Mouse (Mus musculus): ENCODE measurements around the gene Rasa2. TPM values are rescaled to one million over a fixed set of nuclear protein-coding genes. Genes with fewer than 3 reads are reported as not detected.

Gene Rasa2
- polyA plus RNA-seq, 1 experiment, result 2.6 TPM

GRCm38 (mm10) chr9:96534256-96534655, 97.2 kb downstream of the Rasa2 start:
- no peak for TF ChIP-seq POLR2A (IDR thresholded peaks at IDR 0.05; ENCODE audit: low read depth, low read length)
- TF ChIP-seq CTCF (IDR thresholded peaks at IDR 0.05; ENCODE audit: extremely low read depth, insufficient read depth, insufficient read length, insufficient replicate concordance), result no peak
- Histone ChIP-seq H3K27me3 (ENCODE audit: control insufficient read depth, insufficient read depth, low read length) (no peaks in the 10 kb centered on the region; the same call in 1 of the 2 replicates), H3K27ac (ENCODE audit: insufficient read depth, low read length) (no peak overlapping the region), H3K4me3 (ENCODE audit: extremely low read depth, insufficient read depth, insufficient read length) (no peak overlapping the region), H3K36me3 (ENCODE audit: control insufficient read depth, insufficient read depth, low read length) (no peaks in the 10 kb centered on the region), H3K4me1 (ENCODE audit: control insufficient read depth, insufficient read depth, insufficient read length) (0 out of 2 replicates have a peak, but pooled peaks cover 3% of the 10 kb centered on the region)
- WGBS, result 92% methylated on average over 4 of the region's 4 CpGs
- no peak for DNase-seq (ENCODE audit: low read depth in 1 of 2, low spot score in 2 of 2)

- 0 out of 2 replicates have a peak, but pooled peaks cover 3% of the 10 kb centered on the region for H3K4me1 ChIP-seq (ENCODE audit: control insufficient read depth, insufficient read depth, insufficient read length)
- no peaks in the 10 kb centered on the region for H3K36me3 ChIP-seq (ENCODE audit: control insufficient read depth, insufficient read depth, low read length)
- H3K27ac ChIP-seq (ENCODE audit: insufficient read depth, low read length), result no peak overlapping the region
- no peak overlapping the region for H3K4me3 ChIP-seq (ENCODE audit: extremely low read depth, insufficient read depth, insufficient read length)
- TF ChIP-seq POLR2A (IDR thresholded peaks at IDR 0.05; ENCODE audit: low read depth, low read length) (no peak), CTCF (IDR thresholded peaks at IDR 0.05; ENCODE audit: extremely low read depth, insufficient read depth, insufficient read length, insufficient replicate concordance) (no peak)
- no peaks in the 10 kb centered on the region; the same call in 1 of the 2 replicates for H3K27me3 ChIP-seq (ENCODE audit: control insufficient read depth, insufficient read depth, low read length)
- DNase-seq (ENCODE audit: low read depth in 1 of 2, low spot score in 2 of 2), result no peak
- 92% methylated on average over 6 of the region's 6 CpGs for WGBS
Observed at GRCm38 (mm10) chr9:96533476-96533875, 97.9 kb downstream of the Rasa2 start.

GRCm38 (mm10) chr9:96532531-96532930, 98.9 kb downstream of the Rasa2 start:
- no peak overlapping the region for H3K27ac ChIP-seq (ENCODE audit: insufficient read depth, low read length)
- no peaks in the 10 kb centered on the region; the same call in 1 of the 2 replicates for H3K27me3 ChIP-seq (ENCODE audit: control insufficient read depth, insufficient read depth, low read length)
- 0 out of 2 replicates have a peak, but pooled peaks cover 3% of the 10 kb centered on the region for H3K4me1 ChIP-seq (ENCODE audit: control insufficient read depth, insufficient read depth, insufficient read length)
- DNase-seq (ENCODE audit: low read depth in 1 of 2, low spot score in 2 of 2), result no peak
- WGBS, result 79% methylated on average over 4 of the region's 4 CpGs
- no peak for TF ChIP-seq CTCF (IDR thresholded peaks at IDR 0.05; ENCODE audit: extremely low read depth, insufficient read depth, insufficient read length, insufficient replicate concordance)
- no peak for TF ChIP-seq POLR2A (IDR thresholded peaks at IDR 0.05; ENCODE audit: low read depth, low read length)
- no peak overlapping the region for H3K4me3 ChIP-seq (ENCODE audit: extremely low read depth, insufficient read depth, insufficient read length)
- H3K36me3 ChIP-seq (ENCODE audit: control insufficient read depth, insufficient read depth, low read length), result no peaks in the 10 kb centered on the region

GRCm38 (mm10) chr9:96530674-96531081, 100.7 kb downstream of the Rasa2 start:
- Histone ChIP-seq H3K4me3 (ENCODE audit: extremely low read depth, insufficient read depth, insufficient read length) (no peak overlapping the region), H3K27ac (ENCODE audit: insufficient read depth, low read length) (no peak overlapping the region), H3K4me1 (ENCODE audit: control insufficient read depth, insufficient read depth, insufficient read length) (no peaks in the 10 kb centered on the region), H3K36me3 (ENCODE audit: control insufficient read depth, insufficient read depth, low read length) (no peaks in the 10 kb centered on the region), H3K27me3 (ENCODE audit: control insufficient read depth, insufficient read depth, low read length) (no peaks in the 10 kb centered on the region)
- DNase-seq (ENCODE audit: low read depth in 1 of 2, low spot score in 2 of 2), result no peak
- TF ChIP-seq CTCF (IDR thresholded peaks at IDR 0.05; ENCODE audit: extremely low read depth, insufficient read depth, insufficient read length, insufficient replicate concordance) (no peak), POLR2A (IDR thresholded peaks at IDR 0.05; ENCODE audit: low read depth, low read length) (no peak)
- WGBS, result 30% methylated on average over 11 of the region's 11 CpGs

GRCm38 (mm10) chr9:96529961-96530673, 101.3 kb downstream of the Rasa2 start:
- Histone ChIP-seq H3K4me3 (ENCODE audit: extremely low read depth, insufficient read depth, insufficient read length) (no peak overlapping the region), H3K36me3 (ENCODE audit: control insufficient read depth, insufficient read depth, low read length) (no peaks in the 10 kb centered on the region), H3K4me1 (ENCODE audit: control insufficient read depth, insufficient read depth, insufficient read length) (no peaks in the 10 kb centered on the region), H3K27ac (ENCODE audit: insufficient read depth, low read length) (no peak overlapping the region), H3K27me3 (ENCODE audit: control insufficient read depth, insufficient read depth, low read length) (no peaks in the 10 kb centered on the region)
- DNase-seq (ENCODE audit: low read depth in 1 of 2, low spot score in 2 of 2), result no peak
- TF ChIP-seq CTCF (IDR thresholded peaks at IDR 0.05; ENCODE audit: extremely low read depth, insufficient read depth, insufficient read length, insufficient replicate concordance) (no peak), POLR2A (IDR thresholded peaks at IDR 0.05; ENCODE audit: low read depth, low read length) (no peak)
- WGBS, result 77% methylated on average over 10 of the region's 10 CpGs

GRCm38 (mm10) chr9:96526011-96526410, 105.4 kb downstream of the Rasa2 start:
- Histone ChIP-seq H3K27me3 (ENCODE audit: control insufficient read depth, insufficient read depth, low read length) (no peaks in the 10 kb centered on the region), H3K36me3 (ENCODE audit: control insufficient read depth, insufficient read depth, low read length) (no peaks in the 10 kb centered on the region), H3K4me1 (ENCODE audit: control insufficient read depth, insufficient read depth, insufficient read length) (no peaks in the 10 kb centered on the region), H3K27ac (ENCODE audit: insufficient read depth, low read length) (no peak overlapping the region), H3K4me3 (ENCODE audit: extremely low read depth, insufficient read depth, insufficient read length) (no peak overlapping the region)
- DNase-seq (ENCODE audit: low read depth in 1 of 2, low spot score in 2 of 2), result no peak
- TF ChIP-seq CTCF (IDR thresholded peaks at IDR 0.05; ENCODE audit: extremely low read depth, insufficient read depth, insufficient read length, insufficient replicate concordance) (no peak), POLR2A (IDR thresholded peaks at IDR 0.05; ENCODE audit: low read depth, low read length) (no peak)
- 80% methylated on average over 4 of the region's 4 CpGs for WGBS

GRCm38 (mm10) chr9:96524972-96525506, 106.4 kb downstream of the Rasa2 start, which contains the start of gene Gm28729:
Gm28729 (minus strand) TSS chr9:96525264.
- TF ChIP-seq POLR2A (IDR thresholded peaks at IDR 0.05; ENCODE audit: low read depth, low read length) (no peak), CTCF (IDR thresholded peaks at IDR 0.05; ENCODE audit: extremely low read depth, insufficient read depth, insufficient read length, insufficient replicate concordance) (no peak)
- no peak within 1 kb of the TSS for H3K27ac ChIP-seq (ENCODE audit: insufficient read depth, low read length)
- no peak within 1 kb of the TSS for H3K4me3 ChIP-seq (ENCODE audit: extremely low read depth, insufficient read depth, insufficient read length)
- 57% methylated on average over 12 of the region's 12 CpGs for WGBS
- no peaks in the 10 kb centered on the region for H3K27me3 ChIP-seq (ENCODE audit: control insufficient read depth, insufficient read depth, low read length)
- no peak for DNase-seq (ENCODE audit: low read depth in 1 of 2, low spot score in 2 of 2)
- no peaks in the 10 kb centered on the region for H3K36me3 ChIP-seq (ENCODE audit: control insufficient read depth, insufficient read depth, low read length)
- no peaks in the 10 kb centered on the region for H3K4me1 ChIP-seq (ENCODE audit: control insufficient read depth, insufficient read depth, insufficient read length)

Data from spleen, adult 2 months (tissue).